22 mouse cellular contexts compared by ENCODE assay signal in genomic region chr2:8470546-8470945, GRCm38 (mm10).
DNase-seq lines count a peak whose midpoint lies in the region; ATAC-seq lines count a peak whose summit lies in the region.
"Had no signal": no experiment of that assay in that cellular context is flagged by ENCODE, and none has a peak within 500 bp of the region (broad histone marks: within the 10 kb centered on the region; RNA-seq: fewer than 3 reads in every experiment).

No protein-coding gene starts in this region.

- no peaks in the 10 kb centered on the region for H3K9me3 ChIP-seq in embryonic facial prominence, embryonic 14.5 days (ENCODE audit: control insufficient read depth, low read length)
- H3K9me3 ChIP-seq in embryonic facial prominence, embryonic 10.5 days = no peaks in the 10 kb centered on the region
- no peaks in the 10 kb centered on the region for H3K9me3 ChIP-seq in midbrain, embryonic 14.5 days (ENCODE audit: control insufficient read depth, low read length)
- H3K9me3 ChIP-seq: heart, embryonic 10.5 days; hindbrain, embryonic 15.5 days; limb, embryonic 12.5 days; liver, embryonic 12.5 days; midbrain, embryonic 10.5 days; neural tube, embryonic 15.5 days had no signal

- H3K4me3 ChIP-seq in embryonic facial prominence, embryonic 14.5 days (ENCODE audit: low read depth, low read length) = no peak overlapping the region
- H3K4me3 ChIP-seq in embryonic facial prominence, embryonic 10.5 days = no peak overlapping the region
- no peak overlapping the region for H3K4me3 ChIP-seq in midbrain, embryonic 14.5 days (replicated peaks; ENCODE audit: low read depth, low read length)
- H3K4me3 ChIP-seq: heart, embryonic 10.5 days; hindbrain, embryonic 15.5 days; limb, embryonic 12.5 days; liver, embryonic 12.5 days; midbrain, embryonic 10.5 days; neural tube, embryonic 15.5 days had no signal

- 59% methylated on average over 1 of the region's 1 CpGs for WGBS in embryonic facial prominence, embryonic 14.5 days
- WGBS in embryonic facial prominence, embryonic 10.5 days = 78% methylated on average over 1 of the region's 1 CpGs
- 51% methylated on average over 1 of the region's 1 CpGs for WGBS in midbrain, embryonic 14.5 days

- H3K4me2 ChIP-seq in embryonic facial prominence, embryonic 14.5 days (ENCODE audit: low read depth, low read length) = no peak overlapping the region
- no peak overlapping the region for H3K4me2 ChIP-seq in midbrain, embryonic 14.5 days (ENCODE audit: low read length)
- H3K4me2 ChIP-seq: hindbrain, embryonic 15.5 days; limb, embryonic 12.5 days; liver, embryonic 12.5 days; neural tube, embryonic 15.5 days had no signal

- H3K27ac ChIP-seq in embryonic facial prominence, embryonic 14.5 days (replicated peaks; ENCODE audit: low read depth, low read length) = no peak overlapping the region
- H3K27ac ChIP-seq in embryonic facial prominence, embryonic 10.5 days (replicated peaks) = no peak overlapping the region
- H3K27ac ChIP-seq in midbrain, embryonic 14.5 days (replicated peaks; ENCODE audit: low read depth, low read length) = no peak overlapping the region
- H3K27ac ChIP-seq: heart, embryonic 10.5 days; hindbrain, embryonic 15.5 days; kidney, postnatal 0 days; limb, embryonic 12.5 days; liver, embryonic 12.5 days; midbrain, embryonic 10.5 days; neural tube, embryonic 15.5 days had no signal

- no peak overlapping the region for H3K9ac ChIP-seq in embryonic facial prominence, embryonic 14.5 days (ENCODE audit: low read depth, low read length)
- no peak overlapping the region for H3K9ac ChIP-seq in midbrain, embryonic 14.5 days (replicated peaks; ENCODE audit: low read length)
- H3K9ac ChIP-seq: hindbrain, embryonic 15.5 days; limb, embryonic 12.5 days; liver, embryonic 12.5 days; neural tube, embryonic 15.5 days had no signal

- ATAC-seq in embryonic facial prominence, embryonic 14.5 days (ENCODE audit: low read depth) = no peak
- ATAC-seq in midbrain, embryonic 14.5 days (ENCODE audit: low FRiP score, low TSS enrichment) = no peak
- ATAC-seq: activated CD4-positive, CD25-positive, alpha-beta regulatory T cell, adult 4 months; liver, embryonic 12.5 days had no signal

- no peaks in the 10 kb centered on the region for H3K27me3 ChIP-seq in embryonic facial prominence, embryonic 14.5 days (replicated peaks; ENCODE audit: control insufficient read depth, insufficient read depth, low read length)
- no peaks in the 10 kb centered on the region for H3K27me3 ChIP-seq in embryonic facial prominence, embryonic 10.5 days (replicated peaks; ENCODE audit: low read depth, poor library complexity, severe bottlenecking)
- H3K27me3 ChIP-seq in midbrain, embryonic 14.5 days (ENCODE audit: control insufficient read depth, insufficient read depth, low read length) = no peaks in the 10 kb centered on the region
- H3K27me3 ChIP-seq: hindbrain, embryonic 15.5 days; limb, embryonic 12.5 days; liver, embryonic 12.5 days; neural tube, embryonic 15.5 days had no signal

- no peaks in the 10 kb centered on the region for H3K36me3 ChIP-seq in embryonic facial prominence, embryonic 14.5 days (ENCODE audit: control insufficient read depth, insufficient read depth, low read length)
- no peaks in the 10 kb centered on the region for H3K36me3 ChIP-seq in embryonic facial prominence, embryonic 10.5 days (replicated peaks)
- H3K36me3 ChIP-seq in midbrain, embryonic 14.5 days (ENCODE audit: control insufficient read depth, insufficient read depth, low read length) = no peaks in the 10 kb centered on the region
- H3K36me3 ChIP-seq: heart, embryonic 10.5 days; hindbrain, embryonic 15.5 days; limb, embryonic 12.5 days; liver, embryonic 12.5 days; midbrain, embryonic 10.5 days; neural tube, embryonic 15.5 days had no signal

- DNase-seq in embryonic facial prominence, embryonic 14.5 days (ENCODE audit: low spot score) = peak; percentile 7
- DNase-seq in embryonic facial prominence, embryonic 10.5 days (ENCODE audit: low spot score) = no peak
- DNase-seq in layer of hippocampus, adult 11-12 months (ENCODE audit: low spot score) = peak; percentile 68
- no peak for DNase-seq in layer of hippocampus, postnatal 25 days (ENCODE audit: extremely low spot score in 1 of 2, low spot score in 1 of 2)
- DNase-seq in right cerebral cortex, adult 18-20 months = peak; percentile 19
- no peak for DNase-seq in right cerebral cortex, postnatal 14 days
- DNase-seq in gastrocnemius, postnatal 10 days = no peak
- DNase-seq in midbrain, embryonic 14.5 days = no peak
- DNase-seq: adrenal gland, adult 8-10 months; cerebellum, adult 8-10 months; kidney, adult 2 months; lung, adult 18-20 months; lung, postnatal 10 days; thymus, adult 2 months had no signal

- H3K4me1 ChIP-seq in embryonic facial prominence, embryonic 14.5 days (ENCODE audit: control insufficient read depth, insufficient read depth, low read length) = no peaks in the 10 kb centered on the region
- no peaks in the 10 kb centered on the region for H3K4me1 ChIP-seq in embryonic facial prominence, embryonic 10.5 days
- H3K4me1 ChIP-seq in midbrain, embryonic 14.5 days (ENCODE audit: control insufficient read depth, insufficient read depth, low read length) = peaks cover 2% of the 10 kb centered on the region; the same call in 1 of the 2 replicates
- H3K4me1 ChIP-seq: heart, embryonic 10.5 days; hindbrain, embryonic 15.5 days; limb, embryonic 12.5 days; liver, embryonic 12.5 days; neural tube, embryonic 15.5 days had no signal

Comparison
In these comparisons a context has a peak if more than half of its experiments do, and no peak if none do; other contexts are left out.
1. DNase-seq: peak in embryonic facial prominence, embryonic 14.5 days (single experiment), layer of hippocampus, adult 11-12 months (single experiment) and right cerebral cortex, adult 18-20 months (single experiment); none in embryonic facial prominence, embryonic 10.5 days (single experiment), layer of hippocampus, postnatal 25 days (0 of 2), right cerebral cortex, postnatal 14 days (single experiment), gastrocnemius, postnatal 10 days (single experiment) and midbrain, embryonic 14.5 days (single experiment).